Mouse (Mus musculus): ENCODE data around the gene Thyn1. TPM values are rescaled to one million over a fixed set of nuclear protein-coding genes. Genes with fewer than 3 reads are reported as not detected.

The Thyn1 gene
- polyA plus RNA-seq (2015; fragmentation: Nextera tagmentation; extraction: Ambion mirVana), result 135 and 136 TPM in 2 replicates

- Histone ChIP-seq H3K27me3 (no peaks in the 10 kb centered on the region), H3K9me3 (no peaks in the 10 kb centered on the region), H3K9ac (peak within 1 kb of the TSS; percentile 85), H3K27ac (peak within 1 kb of the TSS; percentile 65; the same call in 1 of the 2 replicates), H3K4me2 (peak within 1 kb of the TSS; percentile 68), H3K36me3 (peaks cover 14% of the 10 kb centered on the region), H3K4me1 (peaks cover 16% of the 10 kb centered on the region; the same call in 1 of the 2 replicates), H3K4me3 (peak within 1 kb of the TSS; percentile 68)
- under 1% methylated on average over 35 of the region's 35 CpGs for WGBS
- ATAC-seq (ENCODE audit: borderline replicate concordance, extremely low read depth, low FRiP score, low TSS enrichment), result peak; percentile 100
These were observed at the start of gene Thyn1, which contains the start of gene Acad8 for GRCm38 (mm10) chr9:26999461-27000395. Thyn1 (plus strand) TSS chr9:26999710. Acad8 (minus strand) TSS chr9:26999566.

- H3K4me3 ChIP-seq, result no peak overlapping the region
- WGBS, result 87% methylated on average over 9 of the region's 9 CpGs
- no peak for ATAC-seq (ENCODE audit: borderline replicate concordance, extremely low read depth, low FRiP score, low TSS enrichment)
- no peaks in the 10 kb centered on the region for H3K4me1 ChIP-seq
- no peak overlapping the region for H3K4me2 ChIP-seq
- no peaks in the 10 kb centered on the region for H3K9me3 ChIP-seq
- H3K9ac ChIP-seq, result no peak overlapping the region
- peaks cover 52% of the 10 kb centered on the region for H3K36me3 ChIP-seq
- H3K27me3 ChIP-seq, result no peaks in the 10 kb centered on the region
- H3K27ac ChIP-seq, result no peak overlapping the region
These were observed 21.8 kb upstream of the Thyn1 start for GRCm38 (mm10) chr9:26977754-26978153.

DNA sequence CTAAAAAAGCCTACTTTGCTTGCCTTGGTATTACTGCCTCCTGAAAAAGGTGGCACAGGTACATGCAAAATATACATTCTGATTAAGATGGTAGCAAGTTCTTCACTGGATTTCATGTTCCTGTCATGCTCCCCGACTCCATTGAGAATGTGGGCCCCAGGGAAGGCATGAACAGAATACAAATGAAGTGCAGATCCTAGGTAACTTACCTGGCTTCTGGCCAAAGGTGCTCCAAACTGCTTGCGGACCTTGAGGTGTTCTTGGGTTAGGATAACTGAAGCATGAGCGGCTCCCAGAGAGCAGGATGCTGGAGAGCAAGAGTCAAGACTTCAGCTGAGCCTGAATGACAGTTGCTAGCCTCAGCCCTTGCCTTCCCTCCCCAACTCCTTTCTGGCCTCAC is 20.7 kb upstream of the Thyn1 start:
- H3K4me3 ChIP-seq, result no peak overlapping the region
- H3K9me3 ChIP-seq, result no peaks in the 10 kb centered on the region
- H3K9ac ChIP-seq, result no peak overlapping the region
- no peak overlapping the region for H3K27ac ChIP-seq
- H3K36me3 ChIP-seq, result peaks cover 52% of the 10 kb centered on the region
- ATAC-seq (ENCODE audit: borderline replicate concordance, extremely low read depth, low FRiP score, low TSS enrichment), result no peak
- H3K4me2 ChIP-seq, result no peak overlapping the region
- 94% methylated on average over 3 of the region's 3 CpGs for WGBS
- no peaks in the 10 kb centered on the region for H3K27me3 ChIP-seq
- no peaks in the 10 kb centered on the region for H3K4me1 ChIP-seq

GRCm38 (mm10) chr9:26985090-26985613 is 14.4 kb upstream of the Thyn1 start:
- Histone ChIP-seq H3K4me1 (no peaks in the 10 kb centered on the region), H3K27ac (no peak overlapping the region), H3K4me3 (no peak overlapping the region), H3K27me3 (no peaks in the 10 kb centered on the region), H3K9ac (no peak overlapping the region), H3K4me2 (no peak overlapping the region), H3K9me3 (no peaks in the 10 kb centered on the region), H3K36me3 (peaks cover 49% of the 10 kb centered on the region)
- no peak for ATAC-seq (ENCODE audit: borderline replicate concordance, extremely low read depth, low FRiP score, low TSS enrichment)
- 94% methylated on average over 2 of the region's 2 CpGs for WGBS

GRCm38 (mm10) chr9:26985668-26986277 is 13.7 kb upstream of the Thyn1 start:
- Histone ChIP-seq H3K36me3 (peaks cover 48% of the 10 kb centered on the region), H3K27me3 (no peaks in the 10 kb centered on the region), H3K27ac (no peak overlapping the region), H3K4me2 (no peak overlapping the region), H3K4me3 (no peak overlapping the region), H3K9ac (no peak overlapping the region), H3K4me1 (no peaks in the 10 kb centered on the region), H3K9me3 (no peaks in the 10 kb centered on the region)
- WGBS, result 74% methylated on average over 6 of the region's 6 CpGs
- ATAC-seq (ENCODE audit: borderline replicate concordance, extremely low read depth, low FRiP score, low TSS enrichment), result no peak

GRCm38 (mm10) chr9:26990181-26990580 is 9.3 kb upstream of the Thyn1 start:
- 86% methylated on average over 4 of the region's 4 CpGs for WGBS

DNA sequence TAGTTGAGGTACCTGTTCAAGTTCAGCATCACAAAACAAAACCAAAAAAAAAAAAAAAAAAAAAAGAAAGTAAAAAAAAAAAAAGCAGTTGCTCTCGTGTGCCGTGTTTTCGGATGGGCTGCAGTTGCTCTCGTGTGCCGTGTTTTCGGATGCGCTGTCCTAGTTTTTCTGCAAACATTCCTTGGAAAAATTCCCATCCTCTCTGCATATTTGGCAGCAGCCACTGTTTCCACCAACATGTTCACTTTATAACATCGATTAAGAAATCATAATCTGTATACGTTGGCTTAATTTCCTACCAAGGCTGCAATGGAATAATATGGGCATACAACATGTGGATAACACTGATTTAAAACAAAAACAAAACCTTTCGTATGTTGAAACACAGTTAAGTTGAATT is 6.4 kb upstream of the Thyn1 start:
- no peak overlapping the region for H3K9ac ChIP-seq
- no peaks in the 10 kb centered on the region for H3K9me3 ChIP-seq
- no peak overlapping the region for H3K4me2 ChIP-seq
- H3K27ac ChIP-seq, result no peak overlapping the region
- H3K27me3 ChIP-seq, result no peaks in the 10 kb centered on the region
- ATAC-seq (ENCODE audit: borderline replicate concordance, extremely low read depth, low FRiP score, low TSS enrichment), result peak; percentile 58; the same call in 1 of the 2 replicates
- H3K4me3 ChIP-seq, result no peak overlapping the region
- H3K4me1 ChIP-seq, result peaks cover 2% of the 10 kb centered on the region; the same call in 1 of the 2 replicates
- H3K36me3 ChIP-seq, result peaks cover 34% of the 10 kb centered on the region
- 58% methylated on average over 10 of the region's 10 CpGs for WGBS

More at GRCm38 (mm10) chr9:26990181-26990580, 9.3 kb upstream of the Thyn1 start:
- no peak overlapping the region for H3K27ac ChIP-seq
- no peak overlapping the region for H3K4me3 ChIP-seq
- no peaks in the 10 kb centered on the region for H3K4me1 ChIP-seq
- H3K9ac ChIP-seq, result no peak overlapping the region
- peaks cover 45% of the 10 kb centered on the region for H3K36me3 ChIP-seq
- H3K4me2 ChIP-seq, result no peak overlapping the region
- H3K27me3 ChIP-seq, result no peaks in the 10 kb centered on the region
- H3K9me3 ChIP-seq, result no peaks in the 10 kb centered on the region
- no peak for ATAC-seq (ENCODE audit: borderline replicate concordance, extremely low read depth, low FRiP score, low TSS enrichment)

DNA sequence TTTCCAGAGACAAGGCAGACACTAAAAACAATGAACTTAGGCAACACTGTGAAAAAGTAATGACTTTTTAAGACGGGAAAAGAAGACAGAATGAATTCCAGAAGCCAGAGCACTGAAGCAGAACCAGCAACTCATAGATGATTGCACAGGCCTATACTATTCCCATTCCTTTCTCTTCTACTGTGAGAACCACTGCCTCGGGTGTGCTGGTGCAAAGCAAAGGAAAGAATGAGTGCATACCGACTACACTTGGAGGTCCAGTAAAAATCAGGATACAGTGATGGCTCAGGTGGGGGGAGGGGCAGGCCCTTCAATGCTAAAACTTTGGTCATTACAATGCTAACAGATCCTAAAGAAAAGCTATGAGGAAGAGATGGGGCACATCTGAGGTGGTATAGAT is 5.6 kb upstream of the Thyn1 start:
- no peak for ATAC-seq (ENCODE audit: borderline replicate concordance, extremely low read depth, low FRiP score, low TSS enrichment)
- no peaks in the 10 kb centered on the region for H3K27me3 ChIP-seq
- H3K4me2 ChIP-seq, result no peak overlapping the region
- H3K36me3 ChIP-seq, result peaks cover 29% of the 10 kb centered on the region
- 82% methylated on average over 3 of the region's 3 CpGs for WGBS
- no peak overlapping the region for H3K27ac ChIP-seq
- H3K4me1 ChIP-seq, result peaks cover 5% of the 10 kb centered on the region; the same call in 1 of the 2 replicates
- H3K9ac ChIP-seq, result no peak overlapping the region
- no peak overlapping the region for H3K4me3 ChIP-seq
- no peaks in the 10 kb centered on the region for H3K9me3 ChIP-seq

GRCm38 (mm10) chr9:26997062-26997461 is 2.4 kb upstream of the Thyn1 start:
- Histone ChIP-seq H3K36me3 (0 out of 2 replicates have a peak, but pooled peaks cover under 1% of the 10 kb centered on the region), H3K4me1 (peaks cover 16% of the 10 kb centered on the region; the same call in 1 of the 2 replicates), H3K9ac (no peak overlapping the region), H3K27ac (no peak overlapping the region), H3K27me3 (no peaks in the 10 kb centered on the region), H3K4me2 (no peak overlapping the region), H3K9me3 (no peaks in the 10 kb centered on the region), H3K4me3 (no peak overlapping the region)
- WGBS, result 87% methylated on average over 3 of the region's 3 CpGs
- no peak for ATAC-seq (ENCODE audit: borderline replicate concordance, extremely low read depth, low FRiP score, low TSS enrichment)

DNA sequence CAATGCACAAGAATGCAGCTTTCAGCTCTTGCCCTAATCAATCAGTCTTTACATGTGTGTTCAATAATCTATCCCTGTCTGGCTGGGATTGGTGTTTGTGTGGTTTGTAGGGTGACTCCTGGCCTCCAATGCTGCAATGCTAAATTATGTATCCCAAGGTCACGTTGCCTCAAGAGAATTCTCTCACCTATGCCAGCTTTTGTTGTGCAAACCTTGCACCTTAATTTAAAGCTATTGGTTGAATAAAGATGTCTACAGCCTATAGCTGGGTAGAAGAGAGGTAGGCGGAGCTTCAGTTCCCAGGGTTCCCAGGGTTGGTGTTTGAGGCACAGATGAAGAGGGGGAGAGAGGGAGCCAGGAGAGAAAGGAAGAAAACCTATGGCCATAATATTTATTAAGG is 2.0 kb upstream of the Thyn1 start:
- H3K4me3 ChIP-seq, result no peak overlapping the region
- no peak overlapping the region for H3K27ac ChIP-seq
- H3K4me2 ChIP-seq, result no peak overlapping the region
- ATAC-seq (ENCODE audit: borderline replicate concordance, extremely low read depth, low FRiP score, low TSS enrichment), result no peak
- 92% methylated on average over 2 of the region's 2 CpGs for WGBS
- no peak overlapping the region for H3K9ac ChIP-seq
- no peaks in the 10 kb centered on the region for H3K36me3 ChIP-seq
- peaks cover 16% of the 10 kb centered on the region; the same call in 1 of the 2 replicates for H3K4me1 ChIP-seq
- H3K9me3 ChIP-seq, result no peaks in the 10 kb centered on the region
- H3K27me3 ChIP-seq, result no peaks in the 10 kb centered on the region

DNA sequence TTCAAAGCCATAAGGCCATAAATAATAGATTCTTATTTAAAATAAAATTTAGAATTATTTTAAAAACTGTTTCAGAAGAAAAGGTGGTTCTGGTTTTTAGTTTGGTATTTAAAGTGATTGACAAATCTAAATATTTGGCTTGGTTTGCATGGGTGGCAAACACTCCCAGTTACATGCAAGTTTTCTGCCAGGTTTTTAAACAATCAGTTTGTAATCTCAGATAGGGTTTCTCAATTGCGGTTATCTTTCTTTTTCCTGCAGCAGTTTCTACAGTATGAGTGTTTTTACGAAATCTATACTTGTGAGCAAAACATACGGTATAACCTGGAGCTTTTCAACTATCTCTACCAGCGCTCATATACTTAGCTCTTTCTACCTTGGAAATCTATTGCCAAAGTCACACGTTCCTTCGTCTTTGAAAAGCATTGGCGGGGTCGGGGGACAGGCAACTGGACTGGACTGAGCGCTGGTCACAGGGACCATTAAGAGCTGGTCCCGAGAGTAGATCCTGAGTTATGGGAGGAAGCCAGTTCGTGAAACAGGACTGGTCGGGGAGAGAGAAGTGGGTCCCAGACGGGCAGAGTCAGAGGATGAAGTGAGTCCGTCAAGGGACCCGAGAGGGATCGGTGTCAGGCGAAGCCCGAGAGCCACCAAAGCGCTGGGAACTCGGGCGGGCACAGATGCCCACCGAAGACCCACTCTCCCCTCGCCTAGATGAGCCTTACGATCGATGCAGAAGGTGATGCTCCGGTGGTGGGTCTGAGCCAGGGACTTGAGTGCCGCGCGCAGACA is 645 bp upstream of the Thyn1 start:
- peak overlapping the region; percentile 65; the same call in 1 of the 2 replicates for H3K27ac ChIP-seq
- peak overlapping the region; percentile 54 for H3K4me2 ChIP-seq
- H3K9me3 ChIP-seq, result no peaks in the 10 kb centered on the region
- H3K4me1 ChIP-seq, result peaks cover 16% of the 10 kb centered on the region; the same call in 1 of the 2 replicates
- WGBS, result under 1% methylated on average over 29 of the region's 29 CpGs
- H3K27me3 ChIP-seq, result no peaks in the 10 kb centered on the region
- H3K9ac ChIP-seq, result peak overlapping the region; percentile 85
- peaks cover 6% of the 10 kb centered on the region for H3K36me3 ChIP-seq
- peak overlapping the region; percentile 68 for H3K4me3 ChIP-seq
- ATAC-seq (ENCODE audit: borderline replicate concordance, extremely low read depth, low FRiP score, low TSS enrichment), result peak; percentile 52

All from lung, embryonic 15.5 days (tissue).